Mouse (Mus musculus): ENCODE measurements at regions not wholly inside any gene's neighbourhood (a gene's known extent, or its start where the extent isn't known, plus 50 kb on each side); places are given as distances from the start of the nearest gene placed in this dataset.
"Not testable (repeated sequence)": the region's sequence is repeated elsewhere in the genome, so short reads cannot be mapped to it uniquely, and the experiment has no call there.

- no peak for ATAC-seq (replicated peaks; ENCODE audit: low FRiP score, low TSS enrichment, poor library complexity, severe bottlenecking)
Observed at GRCm38 (mm10) chr1:176511467-176511866, 236.4 kb upstream of the Pld5 start.

- no peak for ATAC-seq (replicated peaks; ENCODE audit: low FRiP score, low TSS enrichment, poor library complexity, severe bottlenecking)
Observed at GRCm38 (mm10) chr1:176505441-176505840, 230.3 kb upstream of the Pld5 start.

GRCm38 (mm10) chr1:176504731-176505130, 229.6 kb upstream of the Pld5 start:
- not testable (repeated sequence) for ATAC-seq (replicated peaks; ENCODE audit: low FRiP score, low TSS enrichment, poor library complexity, severe bottlenecking)

- no peak for ATAC-seq (replicated peaks; ENCODE audit: low FRiP score, low TSS enrichment, poor library complexity, severe bottlenecking)
Observed at GRCm38 (mm10) chr1:176499010-176499650, 224.0 kb upstream of the Pld5 start.

- ATAC-seq (replicated peaks; ENCODE audit: low FRiP score, low TSS enrichment, poor library complexity, severe bottlenecking) = no peak
Observed at GRCm38 (mm10) chr1:176468560-176468959, 193.4 kb upstream of the Pld5 start.

- no peak for ATAC-seq (replicated peaks; ENCODE audit: low FRiP score, low TSS enrichment, poor library complexity, severe bottlenecking)
Observed at GRCm38 (mm10) chr1:176462125-176462524, 187.0 kb upstream of the Pld5 start.

- no peak for ATAC-seq (replicated peaks; ENCODE audit: low FRiP score, low TSS enrichment, poor library complexity, severe bottlenecking)
Observed at GRCm38 (mm10) chr1:176446735-176447134, 171.6 kb upstream of the Pld5 start.

- no peak for ATAC-seq (replicated peaks; ENCODE audit: low FRiP score, low TSS enrichment, poor library complexity, severe bottlenecking)
Observed at GRCm38 (mm10) chr1:176443712-176444111, 168.6 kb upstream of the Pld5 start.

- ATAC-seq (replicated peaks; ENCODE audit: low FRiP score, low TSS enrichment, poor library complexity, severe bottlenecking) = no peak
Observed at GRCm38 (mm10) chr1:176440254-176440653, 165.1 kb upstream of the Pld5 start.

GRCm38 (mm10) chr1:176427835-176428234, 152.7 kb upstream of the Pld5 start:
- no peak for ATAC-seq (replicated peaks; ENCODE audit: low FRiP score, low TSS enrichment, poor library complexity, severe bottlenecking)

GRCm38 (mm10) chr1:176427046-176427445, 151.9 kb upstream of the Pld5 start:
- no peak for ATAC-seq (replicated peaks; ENCODE audit: low FRiP score, low TSS enrichment, poor library complexity, severe bottlenecking)

- ATAC-seq (replicated peaks; ENCODE audit: low FRiP score, low TSS enrichment, poor library complexity, severe bottlenecking) = no peak
Observed at GRCm38 (mm10) chr1:176417251-176417650, 142.1 kb upstream of the Pld5 start.

GRCm38 (mm10) chr1:176404128-176404527, 129.0 kb upstream of the Pld5 start:
- no peak for ATAC-seq (replicated peaks; ENCODE audit: low FRiP score, low TSS enrichment, poor library complexity, severe bottlenecking)

GRCm38 (mm10) chr1:176379645-176380044, 104.5 kb upstream of the Pld5 start:
- ATAC-seq (replicated peaks; ENCODE audit: low FRiP score, low TSS enrichment, poor library complexity, severe bottlenecking) = no peak

- ATAC-seq (replicated peaks; ENCODE audit: low FRiP score, low TSS enrichment, poor library complexity, severe bottlenecking) = no peak
Observed at GRCm38 (mm10) chr1:176366900-176367299, 91.8 kb upstream of the Pld5 start.

GRCm38 (mm10) chr1:176360957-176361356, 85.8 kb upstream of the Pld5 start:
- ATAC-seq (replicated peaks; ENCODE audit: low FRiP score, low TSS enrichment, poor library complexity, severe bottlenecking) = no peak

- no peak for ATAC-seq (replicated peaks; ENCODE audit: low FRiP score, low TSS enrichment, poor library complexity, severe bottlenecking)
Observed at GRCm38 (mm10) chr1:176359992-176360724, 85.0 kb upstream of the Pld5 start.

- ATAC-seq (replicated peaks; ENCODE audit: low FRiP score, low TSS enrichment, poor library complexity, severe bottlenecking) = peak; percentile 26; the same call in 1 of the 2 replicates
Observed at GRCm38 (mm10) chr1:176355342-176355741, 80.2 kb upstream of the Pld5 start.

- ATAC-seq (replicated peaks; ENCODE audit: low FRiP score, low TSS enrichment, poor library complexity, severe bottlenecking) = no peak
Observed at GRCm38 (mm10) chr1:176354898-176355297, 79.8 kb upstream of the Pld5 start.

GRCm38 (mm10) chr1:176352706-176353105, 77.6 kb upstream of the Pld5 start:
- ATAC-seq (replicated peaks; ENCODE audit: low FRiP score, low TSS enrichment, poor library complexity, severe bottlenecking) = no peak

GRCm38 (mm10) chr1:176349909-176350495, 74.9 kb upstream of the Pld5 start:
- no peak for ATAC-seq (replicated peaks; ENCODE audit: low FRiP score, low TSS enrichment, poor library complexity, severe bottlenecking)

All from megakaryocyte-erythroid progenitor cell, adult 5-6 weeks (primary cell).